Mouse (Mus musculus) adrenal gland (tissue): Measurements from ENCODE around the gene Pdlim5.
"Not testable (repeated sequence)": the region's sequence is repeated elsewhere in the genome, so short reads cannot be mapped to it uniquely, and the experiment has no call there.

Experiments used
- intact Hi-C: fragments of 180-260 bp; cut with DNase I; formaldehyde crosslinking; loops from one replicate; pipeline ENCODE4 v1.15.1; 2025
- long read RNA-seq, 2 experiments: library from polyadenylated mRNA; unstranded; transcript quantifications; one replicate each; pipeline ENCODE4 v2.0.0; 2020; ENCODE audit warnings: borderline replicate concordance in 1 of 2; ENCODE audit not compliant: insufficient replicate concordance in 1 of 2

The Pdlim5 gene
- long read RNA-seq, experiment 1, full-length matches to known transcripts, result 9 of 23 reads
- long read RNA-seq, experiment 1, partial matches to known transcripts, result 5 of 23 reads
- long read RNA-seq, experiment 1, other reads (novel, unspliced or antisense), result 9 of 23 reads
- long read RNA-seq, experiment 2, full-length matches to known transcripts, result 8 of 20 reads
- long read RNA-seq, experiment 2, partial matches to known transcripts, result 3 of 20 reads
- long read RNA-seq, experiment 2, other reads (novel, unspliced or antisense), result 9 of 20 reads

GRCm38 (mm10) chr3:142395520-142396193 is at the start of gene Pdlim5:
TSS of gene Pdlim5 (minus strand) at chr3:142395696.
- intact Hi-C loops, result loop anchor here (5.0 kb wide), 2 partner anchors 47 to 93 kb away; no protein-coding TSS in a partner anchor

- intact Hi-C loops, result loop anchor here (1.0 to 5.0 kb wide), 2 partner anchors 46 to 148 kb away; partner anchors contain the start of gene Pdlim5
These were observed 48.2 kb upstream of the Pdlim5 start for GRCm38 (mm10) chr3:142443710-142444043.

GRCm38 (mm10) chr3:142443006-142443709 is 47.7 kb upstream of the Pdlim5 start:
- intact Hi-C loops, result loop anchor here (1.0 to 5.0 kb wide), 2 partner anchors 46 to 148 kb away; partner anchors contain the start of gene Pdlim5

GRCm38 (mm10) chr3:142442161-142442560 is 46.7 kb upstream of the Pdlim5 start:
- intact Hi-C loops, result loop anchor here (5.0 kb wide), 1 partner anchor 45 kb away; the partner anchor contains the start of gene Pdlim5

GRCm38 (mm10) chr3:142441142-142441541 is 45.6 kb upstream of the Pdlim5 start:
- intact Hi-C loops, result loop anchor here (5.0 kb wide), 1 partner anchor 44 kb away; the partner anchor contains the start of gene Pdlim5

GRCm38 (mm10) chr3:142440191-142440590 is 44.7 kb upstream of the Pdlim5 start:
- intact Hi-C loops, result loop anchor here (5.0 kb wide), 1 partner anchor 43 kb away; the partner anchor contains the start of gene Pdlim5

- intact Hi-C loops, result loop anchor here (5.0 kb wide), 1 partner anchor 42 kb away; the partner anchor contains the start of gene Pdlim5
These were observed 44.1 kb upstream of the Pdlim5 start for GRCm38 (mm10) chr3:142439591-142440093.

GRCm38 (mm10) chr3:142438630-142439029 is 43.1 kb upstream of the Pdlim5 start:
- intact Hi-C loops, result not testable (repeated sequence)

GRCm38 (mm10) chr3:142436824-142437223 is 41.3 kb upstream of the Pdlim5 start:
- intact Hi-C loops, result no loop called here

GRCm38 (mm10) chr3:142436212-142436611 is 40.7 kb upstream of the Pdlim5 start:
- intact Hi-C loops, result no loop called here

- intact Hi-C loops, result no loop called here
These were observed 39.3 kb upstream of the Pdlim5 start for GRCm38 (mm10) chr3:142434786-142435168.

GRCm38 (mm10) chr3:142434127-142434785 is 38.8 kb upstream of the Pdlim5 start:
- intact Hi-C loops, result no loop called here

- intact Hi-C loops, result no loop called here
These were observed 36.0 kb upstream of the Pdlim5 start for GRCm38 (mm10) chr3:142431481-142431880.

GRCm38 (mm10) chr3:142430048-142430447 is 34.6 kb upstream of the Pdlim5 start:
- intact Hi-C loops, result no loop called here

- intact Hi-C loops, result no loop called here
These were observed 31.3 kb upstream of the Pdlim5 start for GRCm38 (mm10) chr3:142426806-142427205.

GRCm38 (mm10) chr3:142424134-142424533 is 28.6 kb upstream of the Pdlim5 start:
- intact Hi-C loops, result no loop called here

- intact Hi-C loops, result no loop called here
These were observed 28.0 kb upstream of the Pdlim5 start for GRCm38 (mm10) chr3:142423501-142423917.

- intact Hi-C loops, result no loop called here
These were observed 26.7 kb upstream of the Pdlim5 start for GRCm38 (mm10) chr3:142422229-142422628.

GRCm38 (mm10) chr3:142421470-142421869 is 26.0 kb upstream of the Pdlim5 start:
- intact Hi-C loops, result no loop called here

- intact Hi-C loops, result no loop called here
These were observed 22.5 kb upstream of the Pdlim5 start for GRCm38 (mm10) chr3:142417996-142418395.

- intact Hi-C loops, result no loop called here
These were observed 17.9 kb upstream of the Pdlim5 start for GRCm38 (mm10) chr3:142413345-142413885.
